Mouse (Mus musculus) stomach, embryonic 16.5 days (tissue): ENCODE data around the gene Zap70. TPM values are rescaled to one million over a fixed set of nuclear protein-coding genes. Genes with fewer than 3 reads are reported as not detected.
A peak's percentile ranks its signal among the peaks of the same experiment; 100 is the strongest.
"Not testable (repeated sequence)": the region's sequence is repeated elsewhere in the genome, so short reads cannot be mapped to it uniquely, and the experiment has no call there.

ENCODE experiments used
- ATAC-seq: fragments of 200-750 bp; cut with Nextera tagmentation; 2 replicates; pipeline ENCODE4 v1.8.0; 2017; ENCODE audit warnings: moderate number of reproducible peaks, moderate TSS enrichment; ENCODE audit not compliant: insufficient read depth, low FRiP score
- H3K27ac ChIP-seq: fragments of 300-500 bp; sonication (generic); 2 replicates; pipeline ENCODE4 v1.5.1; 2014; ENCODE audit warnings: low read length
- H3K27me3 ChIP-seq: fragments of 300-500 bp; sonication (generic); 2 replicates; pipeline ENCODE4 v1.6.1; 2014; ENCODE audit warnings: low read length, control low read depth, mixed read lengths; ENCODE audit not compliant: control insufficient read depth, insufficient read depth
- H3K36me3 ChIP-seq: fragments of 300-500 bp; sonication (generic); 2 replicates; pipeline ENCODE4 v1.6.1; 2014; ENCODE audit warnings: low read length; ENCODE audit not compliant: control insufficient read depth, insufficient read depth
- H3K4me1 ChIP-seq: fragments of 300-500 bp; sonication (generic); 2 replicates; pipeline ENCODE4 v1.6.1; 2014; ENCODE audit warnings: low read length, control low read depth, mixed read lengths; ENCODE audit not compliant: control insufficient read depth, insufficient read depth
- H3K4me2 ChIP-seq: fragments of 300-500 bp; sonication (generic); 2 replicates; pipeline ENCODE4 v1.6.1; 2014; ENCODE audit warnings: low read depth, low read length, mixed read lengths
- H3K4me3 ChIP-seq: fragments of 300-500 bp; sonication (generic); replicated peaks from 2 replicates; pipeline ENCODE4 v1.5.1; 2014; ENCODE audit warnings: mild to moderate bottlenecking, low read length
- H3K9ac ChIP-seq: fragments of 300-500 bp; sonication (generic); 2 replicates; pipeline ENCODE4 v1.6.1; 2014; ENCODE audit warnings: low read length
- H3K9me3 ChIP-seq: fragments of 300-500 bp; sonication (generic); replicated peaks from 2 replicates; pipeline ENCODE4 v1.6.1; 2016; ENCODE audit warnings: low read length, control low read depth; ENCODE audit not compliant: control insufficient read depth
- WGBS: fragments of 180-500 bp; shearing (Covaris S2); extraction: QIAGEN DNeasy Blood & Tissue Kit; methylation state at CpG from one replicate; pipeline ENCODE4 v1.1.7; 2014; 5-methylcytosine and 5-hydroxymethylcytosine counted together
- polyA plus RNA-seq: library from polyadenylated mRNA; unstranded; fragments of >200 nt; fragmentation: Nextera tagmentation; extraction: Ambion mirVana; gene quantifications from 2 replicates; pipeline ENCODE4 v1.2.1, GENCODE M21; 2015

Zap70 gene
- polyA plus RNA-seq, 1 experiment from 2014 or later = 0.49 TPM

- H3K27me3 ChIP-seq = no peaks in the 10 kb centered on the region
- H3K27ac ChIP-seq = no peak overlapping the region
- no peak overlapping the region for H3K9ac ChIP-seq
- no peak overlapping the region for H3K4me2 ChIP-seq
- no peaks in the 10 kb centered on the region for H3K9me3 ChIP-seq
- no peak overlapping the region for H3K4me3 ChIP-seq
- peaks cover 3% of the 10 kb centered on the region; the same call in 1 of the 2 replicates for H3K4me1 ChIP-seq
- no peak for ATAC-seq
- peaks cover 23% of the 10 kb centered on the region for H3K36me3 ChIP-seq
- 89% methylated on average over 7 of the region's 7 CpGs for WGBS
Observed at GRCm38 (mm10) chr1:36811806-36812205, 50.2 kb downstream of the Zap70 start.

- Histone ChIP-seq H3K36me3 (peaks cover 12% of the 10 kb centered on the region; the same call in 1 of the 2 replicates), H3K9me3 (no peaks in the 10 kb centered on the region), H3K4me2 (no peak overlapping the region), H3K4me3 (no peak overlapping the region), H3K9ac (no peak overlapping the region), H3K27me3 (no peaks in the 10 kb centered on the region), H3K4me1 (peaks cover 3% of the 10 kb centered on the region; the same call in 1 of the 2 replicates), H3K27ac (no peak overlapping the region)
- 46% methylated on average over 7 of the region's 7 CpGs for WGBS
- peak; percentile 69 for ATAC-seq
Observed at GRCm38 (mm10) chr1:36813415-36813814, 51.8 kb downstream of the Zap70 start.

GRCm38 (mm10) chr1:36814271-36814903 lies 52.8 kb downstream of the Zap70 start:
- H3K36me3 ChIP-seq = peaks cover 16% of the 10 kb centered on the region; the same call in 1 of the 2 replicates
- no peak overlapping the region for H3K4me2 ChIP-seq
- ATAC-seq = no peak
- no peaks in the 10 kb centered on the region for H3K27me3 ChIP-seq
- H3K27ac ChIP-seq = no peak overlapping the region
- no peak overlapping the region for H3K4me3 ChIP-seq
- H3K4me1 ChIP-seq = peaks cover 3% of the 10 kb centered on the region; the same call in 1 of the 2 replicates
- WGBS = 69% methylated on average over 5 of the region's 5 CpGs
- H3K9ac ChIP-seq = no peak overlapping the region
- H3K9me3 ChIP-seq = no peaks in the 10 kb centered on the region

- Histone ChIP-seq H3K27ac (no peak overlapping the region), H3K27me3 (no peaks in the 10 kb centered on the region), H3K36me3 (peaks cover 16% of the 10 kb centered on the region; the same call in 1 of the 2 replicates), H3K4me2 (no peak overlapping the region), H3K9me3 (no peaks in the 10 kb centered on the region), H3K9ac (no peak overlapping the region), H3K4me1 (peaks cover 3% of the 10 kb centered on the region; the same call in 1 of the 2 replicates), H3K4me3 (no peak overlapping the region)
- no peak for ATAC-seq
- WGBS = 84% methylated on average over 6 of the region's 6 CpGs
Observed at GRCm38 (mm10) chr1:36815166-36815565, 53.6 kb downstream of the Zap70 start.

- H3K27ac ChIP-seq, H3K9me3 ChIP-seq, H3K27me3 ChIP-seq, H3K4me3 ChIP-seq, ATAC-seq, H3K4me1 ChIP-seq, H3K9ac ChIP-seq, H3K4me2 ChIP-seq: not testable (repeated sequence)
- WGBS = 85% methylated on average over 4 of the region's 4 CpGs
- H3K36me3 ChIP-seq = peaks cover 28% of the 10 kb centered on the region
Observed at GRCm38 (mm10) chr1:36821918-36822317, 60.3 kb downstream of the Zap70 start.

- 83% methylated on average over 5 of the region's 5 CpGs for WGBS
- no peak overlapping the region for H3K4me3 ChIP-seq
- H3K36me3 ChIP-seq = peaks cover 23% of the 10 kb centered on the region
- H3K9ac ChIP-seq = no peak overlapping the region
- no peak for ATAC-seq
- H3K27me3 ChIP-seq = no peaks in the 10 kb centered on the region
- H3K27ac ChIP-seq = no peak overlapping the region
- H3K4me2 ChIP-seq = no peak overlapping the region
- H3K9me3 ChIP-seq = no peaks in the 10 kb centered on the region
- no peaks in the 10 kb centered on the region for H3K4me1 ChIP-seq
Observed at GRCm38 (mm10) chr1:36824356-36824755, 62.8 kb downstream of the Zap70 start.

GRCm38 (mm10) chr1:36830913-36831866 lies 69.6 kb downstream of the Zap70 start:
- H3K4me2 ChIP-seq = no peak overlapping the region
- peaks cover 11% of the 10 kb centered on the region; the same call in 1 of the 2 replicates for H3K4me1 ChIP-seq
- ATAC-seq = no peak
- H3K9ac ChIP-seq = no peak overlapping the region
- no peak overlapping the region for H3K4me3 ChIP-seq
- WGBS = 50% methylated on average over 14 of the region's 14 CpGs
- no peaks in the 10 kb centered on the region for H3K27me3 ChIP-seq
- peaks cover 11% of the 10 kb centered on the region for H3K36me3 ChIP-seq
- H3K9me3 ChIP-seq = no peaks in the 10 kb centered on the region
- H3K27ac ChIP-seq = peak overlapping the region; percentile 77
